Mouse (Mus musculus): Measurements from ENCODE around the gene Acap3. TPM values are rescaled to one million over a fixed set of nuclear protein-coding genes. Genes with fewer than 3 reads are reported as not detected.

The Acap3 gene
- polyA plus RNA-seq, 1 experiment = 14.6 TPM

DNA sequence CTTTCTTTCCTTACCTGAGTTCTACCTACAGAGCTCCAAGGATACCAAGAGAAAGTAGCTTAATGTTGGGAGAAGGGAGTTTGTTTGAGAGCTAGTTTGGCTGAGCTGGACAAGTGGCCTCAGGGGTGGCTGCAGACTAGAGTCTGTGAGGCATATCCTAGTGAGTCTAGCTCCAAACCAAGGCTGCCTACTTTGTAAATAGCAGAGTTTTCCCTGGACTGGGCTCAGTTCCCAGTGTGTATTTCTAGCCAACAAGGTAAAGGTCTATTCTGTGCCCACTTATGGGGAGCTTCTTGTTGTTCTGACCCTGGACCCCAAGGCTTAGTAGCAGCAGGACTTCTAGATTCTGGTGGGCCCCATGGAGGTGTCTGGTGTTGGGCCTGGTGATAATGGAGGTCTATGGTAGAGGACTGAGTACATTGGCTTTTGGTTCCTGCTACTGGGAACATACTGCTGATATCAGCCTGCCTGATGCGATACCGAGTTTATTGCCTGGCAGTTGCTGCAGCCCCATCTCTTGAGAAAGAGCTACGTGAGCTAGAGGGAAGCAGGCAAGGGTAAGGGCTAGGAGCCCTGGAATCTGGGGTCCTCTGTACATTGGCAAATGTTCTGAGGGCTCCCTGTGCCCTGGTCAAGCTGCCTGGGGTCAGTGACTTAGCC lies 41.7 kb upstream of the Acap3 start:
- Histone ChIP-seq H3K4me3 (ENCODE audit: insufficient read depth, low read depth, low read length) (no peak overlapping the region), H3K27ac (ENCODE audit: insufficient read depth, low read depth, low read length) (0 out of 2 replicates have a peak overlapping the region, but pooled peaks have one; percentile 20), H3K36me3 (ENCODE audit: control insufficient read depth, insufficient read depth, low read length) (no peaks in the 10 kb centered on the region), H3K27me3 (replicated peaks; ENCODE audit: control insufficient read depth, insufficient read depth, low read length) (no peaks in the 10 kb centered on the region), H3K4me1 (ENCODE audit: control insufficient read depth, insufficient read depth, low read length) (peaks cover 38% of the 10 kb centered on the region)
- WGBS = 61% methylated on average over 3 of the region's 3 CpGs
- peak; percentile 82 for DNase-seq
- TF ChIP-seq CTCF (conservative IDR thresholded peaks at IDR 0.05; ENCODE audit: insufficient read depth, insufficient read length, low read depth, low read length) (no peak), POLR2A (IDR thresholded peaks at IDR 0.05; ENCODE audit: low read depth, low read length) (no peak)

GRCm38 (mm10) chr4:155851368-155851767 lies 40.3 kb upstream of the Acap3 start:
- H3K27me3 ChIP-seq (replicated peaks; ENCODE audit: control insufficient read depth, insufficient read depth, low read length) = no peaks in the 10 kb centered on the region
- DNase-seq = no peak
- H3K36me3 ChIP-seq (ENCODE audit: control insufficient read depth, insufficient read depth, low read length) = no peaks in the 10 kb centered on the region; the same call in 1 of the 2 replicates
- WGBS = 79% methylated on average over 3 of the region's 3 CpGs
- TF ChIP-seq POLR2A (IDR thresholded peaks at IDR 0.05; ENCODE audit: low read depth, low read length) (no peak), CTCF (conservative IDR thresholded peaks at IDR 0.05; ENCODE audit: insufficient read depth, insufficient read length, low read depth, low read length) (no peak)
- peaks cover 38% of the 10 kb centered on the region for H3K4me1 ChIP-seq (ENCODE audit: control insufficient read depth, insufficient read depth, low read length)
- peak overlapping the region; percentile 26; the same call in 1 of the 2 replicates for H3K27ac ChIP-seq (ENCODE audit: insufficient read depth, low read depth, low read length)
- H3K4me3 ChIP-seq (ENCODE audit: insufficient read depth, low read depth, low read length) = no peak overlapping the region

DNA sequence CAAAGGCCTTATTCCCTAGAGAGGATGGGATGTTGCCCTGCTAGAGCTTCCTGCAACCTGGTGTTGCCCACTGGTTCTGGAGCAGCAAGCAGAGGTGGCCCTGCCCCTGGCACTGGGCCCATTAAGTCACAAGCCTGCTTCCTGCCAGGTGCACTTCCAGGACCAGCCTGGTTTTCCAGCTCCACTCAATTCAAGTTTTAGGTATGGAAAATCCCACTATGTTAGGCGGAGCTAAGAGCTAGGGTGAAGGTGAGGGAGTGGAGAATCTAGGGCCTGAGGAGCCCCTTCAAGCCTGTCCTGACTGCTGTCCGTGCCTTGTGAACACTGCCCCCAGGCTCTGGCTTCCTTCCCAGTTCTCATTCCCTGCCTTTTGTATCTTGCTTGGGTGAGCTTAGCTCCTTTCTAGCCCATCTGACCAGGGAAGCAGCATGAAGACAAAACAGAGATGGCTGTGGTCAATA lies 39.6 kb upstream of the Acap3 start:
- WGBS = 37% methylated on average over 2 of the region's 2 CpGs
- TF ChIP-seq CTCF (conservative IDR thresholded peaks at IDR 0.05; ENCODE audit: insufficient read depth, insufficient read length, low read depth, low read length) = no peak
- TF ChIP-seq POLR2A (IDR thresholded peaks at IDR 0.05; ENCODE audit: low read depth, low read length) = no peak
- H3K4me1 ChIP-seq (ENCODE audit: control insufficient read depth, insufficient read depth, low read length) = peaks cover 38% of the 10 kb centered on the region
- no peak overlapping the region for H3K4me3 ChIP-seq (ENCODE audit: insufficient read depth, low read depth, low read length)
- H3K36me3 ChIP-seq (ENCODE audit: control insufficient read depth, insufficient read depth, low read length) = no peaks in the 10 kb centered on the region; the same call in 1 of the 2 replicates
- peak; percentile 85 for DNase-seq
- H3K27me3 ChIP-seq (replicated peaks; ENCODE audit: control insufficient read depth, insufficient read depth, low read length) = no peaks in the 10 kb centered on the region
- peak overlapping the region; percentile 26; the same call in 1 of the 2 replicates for H3K27ac ChIP-seq (ENCODE audit: insufficient read depth, low read depth, low read length)

- 89% methylated on average over 9 of the region's 9 CpGs for WGBS
- Histone ChIP-seq H3K4me1 (ENCODE audit: control insufficient read depth, insufficient read depth, low read length) (peaks cover 37% of the 10 kb centered on the region), H3K4me3 (ENCODE audit: insufficient read depth, low read depth, low read length) (no peak overlapping the region), H3K27ac (ENCODE audit: insufficient read depth, low read depth, low read length) (no peak overlapping the region), H3K27me3 (replicated peaks; ENCODE audit: control insufficient read depth, insufficient read depth, low read length) (no peaks in the 10 kb centered on the region), H3K36me3 (ENCODE audit: control insufficient read depth, insufficient read depth, low read length) (no peaks in the 10 kb centered on the region; the same call in 1 of the 2 replicates)
- DNase-seq = no peak
- no peak for TF ChIP-seq CTCF (conservative IDR thresholded peaks at IDR 0.05; ENCODE audit: insufficient read depth, insufficient read length, low read depth, low read length)
- no peak for TF ChIP-seq POLR2A (IDR thresholded peaks at IDR 0.05; ENCODE audit: low read depth, low read length)
Observed at GRCm38 (mm10) chr4:155853421-155853820, 38.2 kb upstream of the Acap3 start.

DNA sequence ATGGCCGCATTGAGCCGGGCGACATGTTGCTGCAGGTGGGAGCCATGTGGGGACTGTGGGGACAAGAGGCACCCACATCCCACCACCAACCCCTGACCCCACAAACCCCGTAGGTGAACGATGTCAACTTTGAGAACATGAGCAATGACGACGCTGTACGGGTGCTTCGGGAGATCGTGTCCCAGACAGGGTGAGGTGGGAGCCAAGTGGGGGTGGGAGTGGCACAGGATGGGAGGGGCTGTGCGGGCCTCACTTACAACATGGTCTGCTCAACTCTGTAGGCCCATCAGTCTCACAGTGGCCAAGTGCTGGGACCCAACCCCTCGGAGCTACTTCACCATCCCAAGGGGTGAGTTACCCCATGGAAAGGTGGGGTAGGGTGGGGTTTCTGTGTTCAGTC lies 36.6 kb upstream of the Acap3 start:
- Histone ChIP-seq H3K27ac (ENCODE audit: insufficient read depth, low read depth, low read length) (no peak overlapping the region), H3K36me3 (ENCODE audit: control insufficient read depth, insufficient read depth, low read length) (no peaks in the 10 kb centered on the region; the same call in 1 of the 2 replicates), H3K27me3 (replicated peaks; ENCODE audit: control insufficient read depth, insufficient read depth, low read length) (no peaks in the 10 kb centered on the region), H3K4me3 (ENCODE audit: insufficient read depth, low read depth, low read length) (no peak overlapping the region), H3K4me1 (ENCODE audit: control insufficient read depth, insufficient read depth, low read length) (peaks cover 24% of the 10 kb centered on the region)
- DNase-seq = no peak
- TF ChIP-seq POLR2A (IDR thresholded peaks at IDR 0.05; ENCODE audit: low read depth, low read length) = no peak
- no peak for TF ChIP-seq CTCF (conservative IDR thresholded peaks at IDR 0.05; ENCODE audit: insufficient read depth, insufficient read length, low read depth, low read length)
- 96% methylated on average over 12 of the region's 12 CpGs for WGBS

DNA sequence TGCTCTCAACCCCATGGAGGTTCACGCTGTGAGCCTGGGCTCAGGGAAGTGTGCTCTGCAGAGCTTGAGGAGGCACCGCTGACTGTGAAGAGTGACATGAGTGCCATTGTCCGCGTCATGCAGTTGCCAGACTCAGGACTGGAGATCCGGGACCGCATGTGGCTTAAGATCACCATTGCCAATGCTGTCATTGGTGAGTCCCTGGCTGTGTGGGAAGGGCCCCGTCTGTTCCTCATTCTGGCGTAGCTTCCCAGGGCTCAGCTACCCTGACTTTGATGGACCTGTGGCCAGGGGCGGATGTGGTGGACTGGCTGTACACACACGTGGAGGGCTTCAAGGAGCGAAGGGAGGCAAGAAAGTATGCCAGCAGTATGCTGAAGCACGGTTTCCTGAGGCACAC lies 35.6 kb upstream of the Acap3 start:
- DNase-seq = no peak
- no peak for TF ChIP-seq CTCF (conservative IDR thresholded peaks at IDR 0.05; ENCODE audit: insufficient read depth, insufficient read length, low read depth, low read length)
- TF ChIP-seq POLR2A (IDR thresholded peaks at IDR 0.05; ENCODE audit: low read depth, low read length) = no peak
- H3K36me3 ChIP-seq (ENCODE audit: control insufficient read depth, insufficient read depth, low read length) = no peaks in the 10 kb centered on the region; the same call in 1 of the 2 replicates
- peaks cover 16% of the 10 kb centered on the region for H3K4me1 ChIP-seq (ENCODE audit: control insufficient read depth, insufficient read depth, low read length)
- WGBS = 94% methylated on average over 12 of the region's 12 CpGs
- H3K27me3 ChIP-seq (replicated peaks; ENCODE audit: control insufficient read depth, insufficient read depth, low read length) = no peaks in the 10 kb centered on the region
- no peak overlapping the region for H3K4me3 ChIP-seq (ENCODE audit: insufficient read depth, low read depth, low read length)
- no peak overlapping the region for H3K27ac ChIP-seq (ENCODE audit: insufficient read depth, low read depth, low read length)

DNA sequence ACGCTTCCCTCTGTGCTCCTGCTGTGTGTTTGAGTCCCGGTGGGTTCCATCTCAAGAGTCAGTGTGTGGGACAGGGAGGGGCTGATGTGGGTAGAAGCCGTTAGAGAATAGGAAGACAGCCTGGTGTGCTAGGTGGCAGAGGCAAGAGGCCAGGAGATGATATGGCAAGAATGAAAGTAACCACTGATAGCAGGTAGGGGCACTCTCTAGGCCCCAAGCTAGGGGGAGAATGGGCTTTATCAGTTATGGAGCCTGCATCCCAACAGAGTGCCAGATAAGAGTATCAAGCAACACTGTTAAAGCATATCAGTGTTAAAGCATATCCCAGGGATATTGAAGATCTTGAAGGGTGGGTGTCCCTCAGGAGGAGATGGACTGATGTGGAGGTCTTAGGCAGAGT lies 34.7 kb upstream of the Acap3 start:
- TF ChIP-seq CTCF (conservative IDR thresholded peaks at IDR 0.05; ENCODE audit: insufficient read depth, insufficient read length, low read depth, low read length) = no peak
- no peak for TF ChIP-seq POLR2A (IDR thresholded peaks at IDR 0.05; ENCODE audit: low read depth, low read length)
- no peaks in the 10 kb centered on the region; the same call in 1 of the 2 replicates for H3K36me3 ChIP-seq (ENCODE audit: control insufficient read depth, insufficient read depth, low read length)
- WGBS = 77% methylated on average over 3 of the region's 3 CpGs
- peak; percentile 0 for DNase-seq
- no peak overlapping the region for H3K4me3 ChIP-seq (ENCODE audit: insufficient read depth, low read depth, low read length)
- peaks cover 8% of the 10 kb centered on the region for H3K4me1 ChIP-seq (ENCODE audit: control insufficient read depth, insufficient read depth, low read length)
- H3K27me3 ChIP-seq (replicated peaks; ENCODE audit: control insufficient read depth, insufficient read depth, low read length) = no peaks in the 10 kb centered on the region
- no peak overlapping the region for H3K27ac ChIP-seq (ENCODE audit: insufficient read depth, low read depth, low read length)
